In genomic region chr1:58972851-58973365, GRCm38 (mm10) we compare ENCODE assay signal across 8 mouse cellular contexts. TPM values are rescaled to one million over a fixed set of nuclear protein-coding genes. Genes with fewer than 3 reads are reported as not detected.
DNase-seq lines count a peak whose midpoint lies in the region; ATAC-seq and TF ChIP-seq lines count a peak whose summit lies in the region.

No protein-coding gene starts in this region.

- WGBS in heart, embryonic 14.5 days, result under 1% methylated on average over 28 of the region's 28 CpGs
- under 1% methylated on average over 28 of the region's 28 CpGs for WGBS in forebrain, embryonic 13.5 days
- WGBS in macrophage (ENCODE audit: missing documents), result 2% methylated on average over 28 of the region's 28 CpGs

- no peaks in the 10 kb centered on the region for H3K27me3 ChIP-seq in heart, embryonic 14.5 days (ENCODE audit: control insufficient read depth, insufficient read depth, low read length)
- H3K27me3 ChIP-seq in G1E (ENCODE audit: insufficient read depth, low read length), result no peaks in the 10 kb centered on the region
- H3K27me3 ChIP-seq in forebrain, embryonic 13.5 days, result no peaks in the 10 kb centered on the region

- DNase-seq in heart, adult 11 months, result no peak
- DNase-seq in G1E (ENCODE audit: low spot score), result peak; percentile 13
- DNase-seq in adrenal gland, postnatal 36 days, result no peak
- no peak for DNase-seq in gastrocnemius, postnatal 14 days
- DNase-seq in adrenal gland, postnatal 10 days, result no peak

- intact Hi-C loops in gastrocnemius, postnatal 14 days (cut with DNase I; ENCODE audit: low total_unique reads), result no loop called here

- H3K27ac ChIP-seq in heart, embryonic 14.5 days (replicated peaks in 1 of 2; ENCODE audit: control insufficient read depth in 1 of 2, insufficient read depth in 1 of 2, low read depth in 2 of 2, low read length in 2 of 2), result peak overlapping the region; percentile 77 to 93
- peak overlapping the region; percentile 76 for H3K27ac ChIP-seq in forebrain, embryonic 13.5 days
- H3K27ac ChIP-seq in macrophage, result peak overlapping the region; percentile 58

- peak overlapping the region; percentile 70 to 93 for H3K4me3 ChIP-seq in heart, embryonic 14.5 days (ENCODE audit: control insufficient read depth in 1 of 2, insufficient read depth in 1 of 2, low read depth in 1 of 2, low read length in 2 of 2)
- H3K4me3 ChIP-seq in G1E (ENCODE audit: low read depth, low read length) (peak overlapping the region; percentile 79), macrophage (ENCODE audit: inconsistent target) (peak overlapping the region; percentile 96)
- H3K4me3 ChIP-seq in forebrain, embryonic 13.5 days, result peak overlapping the region; percentile 77

- peak overlapping the region; percentile 75 for H3K4me2 ChIP-seq in heart, embryonic 14.5 days (ENCODE audit: low read length)
- H3K4me2 ChIP-seq in forebrain, embryonic 13.5 days, result peak overlapping the region; percentile 87

- no peak for TF ChIP-seq CTCF in G1E (IDR thresholded peaks at IDR 0.05; ENCODE audit: low read depth, low read length)

- 0 out of 2 replicates have a peak, but pooled peaks cover 3% of the 10 kb centered on the region for H3K36me3 ChIP-seq in heart, embryonic 14.5 days (ENCODE audit: control insufficient read depth, insufficient read depth, low read length)
- H3K36me3 ChIP-seq in G1E (replicated peaks) (peaks cover 19% of the 10 kb centered on the region), macrophage (ENCODE audit: inconsistent target) (no peaks in the 10 kb centered on the region)
- no peaks in the 10 kb centered on the region; the same call in 1 of the 2 replicates for H3K36me3 ChIP-seq in forebrain, embryonic 13.5 days (ENCODE audit: poor library complexity, severe bottlenecking)

- peak; percentile 24 for ATAC-seq in heart, embryonic 14.5 days (ENCODE audit: insufficient number of reproducible peaks, insufficient read depth, low FRiP score, low read depth)
- ATAC-seq in G1E (ENCODE audit: extremely low read depth, insufficient number of reproducible peaks, low FRiP score, poor library complexity, severe bottlenecking), result no peak
- no peak; the same call in 1 of the 2 replicates for ATAC-seq in forebrain, embryonic 13.5 days

- H3K9me3 ChIP-seq in heart, embryonic 14.5 days (ENCODE audit: control insufficient read depth, low read length), result no peaks in the 10 kb centered on the region
- H3K9me3 ChIP-seq in G1E (replicated peaks), result no peaks in the 10 kb centered on the region
- no peaks in the 10 kb centered on the region for H3K9me3 ChIP-seq in forebrain, embryonic 13.5 days (replicated peaks)

- H3K9ac ChIP-seq in heart, embryonic 14.5 days (ENCODE audit: low read length), result peak overlapping the region; percentile 94
- peak overlapping the region; percentile 83 for H3K9ac ChIP-seq in forebrain, embryonic 13.5 days

- peaks cover 9 to 39% of the 10 kb centered on the region in 2 experiments for H3K4me1 ChIP-seq in heart, embryonic 14.5 days (ENCODE audit: control insufficient read depth in 2 of 2, insufficient read depth in 2 of 2, low read length in 2 of 2)
- H3K4me1 ChIP-seq in G1E (ENCODE audit: insufficient read depth, low read depth, low read length), result peaks cover 63% of the 10 kb centered on the region
- H3K4me1 ChIP-seq in forebrain, embryonic 13.5 days, result peaks cover 46% of the 10 kb centered on the region

- H3K79me2 ChIP-seq in macrophage (ENCODE audit: inconsistent target), result peaks cover 53% of the 10 kb centered on the region

RNA-seq across cellular contexts. Expression of gene Trak2, which starts 0.3 kb away (rescaled TPM):
- polyA plus RNA-seq in heart, embryonic 14.5 days (2014; fragmentation: Nextera tagmentation; extraction: Ambion mirVana), result 29.6 and 32.6 TPM in 2 replicates
- 88.5 and 143 TPM in 2 replicates for total RNA-seq in G1E (2014; fragmentation: Nextera tagmentation)
- 55.3 and 59.9 TPM in 2 replicates for total RNA-seq in G1E (2017)
- polyA plus RNA-seq in G1E (2012), result 89.6 and 110 TPM in 2 replicates
- 15.6 and 17.1 TPM in 2 replicates for polyA plus RNA-seq in forebrain, embryonic 13.5 days (2015; fragmentation: Nextera tagmentation; extraction: Ambion mirVana)
- 10 to 100 TPM; 24.0 to 56.6 (median 35.5) TPM for total RNA-seq in macrophage (2018; cell fraction: chromatin; rRNA removed)
- 10 to 100 TPM; 20.0 to 29.2 (median 24.8) TPM for total RNA-seq in macrophage (2018; cell fraction: cytosol; rRNA removed)
- 10 to 100 TPM; 22.4 to 51.2 (median 32.6) TPM for total RNA-seq in macrophage (2018; cell fraction: nucleus; rRNA removed)
- polyA plus RNA-seq in macrophage (2018), result 15.8 to 20.6 TPM (median 16.0 TPM) in 3 replicates
- total RNA-seq in adrenal gland, postnatal 36 days (2021), result 10 to 100 TPM; 54.5 to 74.5 TPM
- 10 to 100 TPM; 53.2 to 58.7 TPM for total RNA-seq in gastrocnemius, postnatal 14 days (2021)
- 10 to 100 TPM; 38.9 to 54.9 TPM for total RNA-seq in adrenal gland, postnatal 10 days (2021)

RNA-seq across cellular contexts. Expression of gene Stradb, which starts 0.4 kb away (rescaled TPM):
- 29.1 and 33.9 TPM in 2 replicates for polyA plus RNA-seq in heart, embryonic 14.5 days (2014; fragmentation: Nextera tagmentation; extraction: Ambion mirVana)
- total RNA-seq in G1E (2014; fragmentation: Nextera tagmentation) (82.2 and 115 TPM in 2 replicates), G1E (2017) (21.1 and 23.3 TPM in 2 replicates)
- polyA plus RNA-seq in G1E (2012) (4.8 and 6.3 TPM in 2 replicates), macrophage (2018) (14.5 to 18.3 TPM (median 15.9 TPM) in 3 replicates)
- polyA plus RNA-seq in forebrain, embryonic 13.5 days (2015; fragmentation: Nextera tagmentation; extraction: Ambion mirVana), result 62.7 and 63.0 TPM in 2 replicates
- total RNA-seq in macrophage (2018; cell fraction: chromatin; rRNA removed), result 10 to 100 TPM in 21 of 26 experiments, 1 to 10 TPM in 5; 4.8 to 33.7 (median 15.2) TPM
- 10 to 100 TPM; 11.2 to 19.9 (median 14.3) TPM for total RNA-seq in macrophage (2018; cell fraction: cytosol; rRNA removed)
- 10 to 100 TPM in 16 of 26 experiments, 1 to 10 TPM in 10; 4.2 to 31.5 (median 12.6) TPM for total RNA-seq in macrophage (2018; cell fraction: nucleus; rRNA removed)
- total RNA-seq in adrenal gland, postnatal 36 days (2021), result 10 to 100 TPM; 30.6 to 32.3 TPM
- 10 to 100 TPM; 78.1 to 80.1 TPM for total RNA-seq in gastrocnemius, postnatal 14 days (2021)
- 10 to 100 TPM; 36.2 to 51.2 TPM for total RNA-seq in adrenal gland, postnatal 10 days (2021)
